Mouse (Mus musculus) stomach, embryonic 16.5 days (tissue): ENCODE data around the gene Sys1. TPM values are rescaled to one million over a fixed set of nuclear protein-coding genes. Genes with fewer than 3 reads are reported as not detected.

Experiments used
- ATAC-seq: fragments of 200-750 bp; cut with Nextera tagmentation; 2 replicates; pipeline ENCODE4 v1.8.0; 2017; ENCODE audit warnings: moderate number of reproducible peaks, moderate TSS enrichment; ENCODE audit not compliant: insufficient read depth, low FRiP score
- H3K27ac ChIP-seq: fragments of 300-500 bp; sonication (generic); 2 replicates; pipeline ENCODE4 v1.5.1; 2014; ENCODE audit warnings: low read length
- H3K27me3 ChIP-seq: fragments of 300-500 bp; sonication (generic); 2 replicates; pipeline ENCODE4 v1.6.1; 2014; ENCODE audit warnings: low read length, control low read depth, mixed read lengths; ENCODE audit not compliant: control insufficient read depth, insufficient read depth
- H3K36me3 ChIP-seq: fragments of 300-500 bp; sonication (generic); 2 replicates; pipeline ENCODE4 v1.6.1; 2014; ENCODE audit warnings: low read length; ENCODE audit not compliant: control insufficient read depth, insufficient read depth
- H3K4me1 ChIP-seq: fragments of 300-500 bp; sonication (generic); 2 replicates; pipeline ENCODE4 v1.6.1; 2014; ENCODE audit warnings: low read length, control low read depth, mixed read lengths; ENCODE audit not compliant: control insufficient read depth, insufficient read depth
- H3K4me2 ChIP-seq: fragments of 300-500 bp; sonication (generic); 2 replicates; pipeline ENCODE4 v1.6.1; 2014; ENCODE audit warnings: low read depth, low read length, mixed read lengths
- H3K4me3 ChIP-seq: fragments of 300-500 bp; sonication (generic); replicated peaks from 2 replicates; pipeline ENCODE4 v1.5.1; 2014; ENCODE audit warnings: mild to moderate bottlenecking, low read length
- H3K9ac ChIP-seq: fragments of 300-500 bp; sonication (generic); 2 replicates; pipeline ENCODE4 v1.6.1; 2014; ENCODE audit warnings: low read length
- H3K9me3 ChIP-seq: fragments of 300-500 bp; sonication (generic); replicated peaks from 2 replicates; pipeline ENCODE4 v1.6.1; 2016; ENCODE audit warnings: low read length, control low read depth; ENCODE audit not compliant: control insufficient read depth
- WGBS: fragments of 180-500 bp; shearing (Covaris S2); extraction: QIAGEN DNeasy Blood & Tissue Kit; methylation state at CpG from one replicate; pipeline ENCODE4 v1.1.7; 2014; 5-methylcytosine and 5-hydroxymethylcytosine counted together
- polyA plus RNA-seq: library from polyadenylated mRNA; unstranded; fragments of >200 nt; fragmentation: Nextera tagmentation; extraction: Ambion mirVana; gene quantifications from 2 replicates; pipeline ENCODE4 v1.2.1, GENCODE M21; 2015

Gene Sys1
- polyA plus RNA-seq, 1 experiment from 2014 or later, result 49.4 TPM

GRCm38 (mm10) chr2:164454846-164455245 lies 1.9 kb upstream of the Sys1 start:
- 57% methylated on average over 10 of the region's 10 CpGs for WGBS
- H3K27ac ChIP-seq, result peak overlapping the region; percentile 92
- H3K4me2 ChIP-seq, result no peak overlapping the region

GRCm38 (mm10) chr2:164455421-164456190 lies 1.2 kb upstream of the Sys1 start:
- peak overlapping the region; percentile 92 for H3K27ac ChIP-seq
- no peak for ATAC-seq
- no peak overlapping the region for H3K4me3 ChIP-seq
- H3K4me2 ChIP-seq, result no peak overlapping the region
- no peak overlapping the region for H3K9ac ChIP-seq
- no peaks in the 10 kb centered on the region for H3K27me3 ChIP-seq
- H3K4me1 ChIP-seq, result peaks cover 26% of the 10 kb centered on the region
- no peaks in the 10 kb centered on the region for H3K36me3 ChIP-seq
- 60% methylated on average over 6 of the region's 6 CpGs for WGBS
- H3K9me3 ChIP-seq, result no peaks in the 10 kb centered on the region

More at GRCm38 (mm10) chr2:164454846-164455245, 1.9 kb upstream of the Sys1 start:
- no peaks in the 10 kb centered on the region for H3K9me3 ChIP-seq
- no peaks in the 10 kb centered on the region for H3K36me3 ChIP-seq
- no peak overlapping the region for H3K4me3 ChIP-seq
- ATAC-seq, result peak; percentile 53; the same call in 1 of the 2 replicates
- H3K9ac ChIP-seq, result no peak overlapping the region; the same call in 1 of the 2 replicates
- no peaks in the 10 kb centered on the region for H3K27me3 ChIP-seq
- peaks cover 26% of the 10 kb centered on the region for H3K4me1 ChIP-seq

- Histone ChIP-seq H3K4me1 (peaks cover 26% of the 10 kb centered on the region), H3K27me3 (no peaks in the 10 kb centered on the region), H3K9ac (peak overlapping the region; percentile 63), H3K27ac (peak overlapping the region; percentile 92), H3K36me3 (no peaks in the 10 kb centered on the region), H3K9me3 (no peaks in the 10 kb centered on the region), H3K4me3 (no peak overlapping the region), H3K4me2 (peak overlapping the region; percentile 43)
- 54% methylated on average over 1 of the region's 1 CpGs for WGBS
- no peak for ATAC-seq
Measured at GRCm38 (mm10) chr2:164456413-164456812, 351 bp upstream of the Sys1 start.

- Histone ChIP-seq H3K27ac (peak overlapping the region; percentile 92), H3K4me1 (peaks cover 29% of the 10 kb centered on the region), H3K27me3 (no peaks in the 10 kb centered on the region), H3K36me3 (no peaks in the 10 kb centered on the region), H3K9ac (peak overlapping the region; percentile 11; the same call in 1 of the 2 replicates), H3K4me2 (0 out of 2 replicates have a peak overlapping the region, but pooled peaks have one; percentile 43), H3K4me3 (no peak overlapping the region), H3K9me3 (no peaks in the 10 kb centered on the region)
- peak; percentile 24 for ATAC-seq
- WGBS, result 43% methylated on average over 7 of the region's 7 CpGs
Measured at GRCm38 (mm10) chr2:164457942-164458341, 1.2 kb downstream of the Sys1 start.

- H3K4me2 ChIP-seq, result no peak overlapping the region
- 0 out of 2 replicates have a peak, but pooled peaks cover 4% of the 10 kb centered on the region for H3K36me3 ChIP-seq
- H3K27me3 ChIP-seq, result no peaks in the 10 kb centered on the region
- 64% methylated on average over 8 of the region's 8 CpGs for WGBS
- peak overlapping the region; percentile 92 for H3K27ac ChIP-seq
- peaks cover 29% of the 10 kb centered on the region for H3K4me1 ChIP-seq
- H3K9ac ChIP-seq, result no peak overlapping the region
- H3K9me3 ChIP-seq, result no peaks in the 10 kb centered on the region
- no peak overlapping the region for H3K4me3 ChIP-seq
- no peak for ATAC-seq
Measured at GRCm38 (mm10) chr2:164458535-164458934, 1.8 kb downstream of the Sys1 start.

- under 1% methylated on average over 79 of the region's 79 CpGs for WGBS
- 0 out of 2 replicates have a peak, but pooled peaks cover 4% of the 10 kb centered on the region for H3K36me3 ChIP-seq
- H3K4me3 ChIP-seq, result peak within 1 kb of the TSS; percentile 93
- H3K9me3 ChIP-seq, result no peaks in the 10 kb centered on the region
- H3K27ac ChIP-seq, result peak within 1 kb of the TSS; percentile 75
- no peaks in the 10 kb centered on the region for H3K27me3 ChIP-seq
- peaks cover 16% of the 10 kb centered on the region for H3K4me1 ChIP-seq
- H3K4me2 ChIP-seq, result peak within 1 kb of the TSS; percentile 74
- peak within 1 kb of the TSS; percentile 91 for H3K9ac ChIP-seq
- ATAC-seq, result peak; percentile 96
Measured at GRCm38 (mm10) chr2:164460745-164461551, 4.2 kb downstream of the Sys1 start, which contains the start of gene Gm20458. Gene Gm20458 (plus strand): TSS chr2:164460967.

GRCm38 (mm10) chr2:164465161-164465560 lies 8.4 kb downstream of the Sys1 start:
- H3K4me1 ChIP-seq, result peaks cover 5% of the 10 kb centered on the region; the same call in 1 of the 2 replicates
- no peak overlapping the region for H3K27ac ChIP-seq
- H3K9ac ChIP-seq, result no peak overlapping the region
- ATAC-seq, result no peak
- no peak overlapping the region for H3K4me3 ChIP-seq
- no peaks in the 10 kb centered on the region for H3K9me3 ChIP-seq
- no peaks in the 10 kb centered on the region for H3K27me3 ChIP-seq
- H3K36me3 ChIP-seq, result 0 out of 2 replicates have a peak, but pooled peaks cover 4% of the 10 kb centered on the region
- no peak overlapping the region for H3K4me2 ChIP-seq

- Histone ChIP-seq H3K27me3 (no peaks in the 10 kb centered on the region), H3K9me3 (no peaks in the 10 kb centered on the region), H3K4me1 (peaks cover 4% of the 10 kb centered on the region; the same call in 1 of the 2 replicates), H3K36me3 (0 out of 2 replicates have a peak, but pooled peaks cover 4% of the 10 kb centered on the region), H3K27ac (0 out of 2 replicates have a peak overlapping the region, but pooled peaks have one; percentile 47), H3K4me2 (no peak overlapping the region), H3K9ac (no peak overlapping the region), H3K4me3 (no peak overlapping the region)
- ATAC-seq, result no peak
- 70% methylated on average over 5 of the region's 5 CpGs for WGBS
Measured at GRCm38 (mm10) chr2:164466787-164467186, 10.0 kb downstream of the Sys1 start.
